8 mouse cellular contexts compared by ENCODE assay signal in genomic region chr8:48400572-48400972, GRCm38 (mm10).
DNase-seq lines count a peak whose midpoint lies in the region; ATAC-seq lines count a peak whose summit lies in the region.

No protein-coding gene starts in this region.

- no peak overlapping the region for H3K27ac ChIP-seq in heart, embryonic 16.5 days (ENCODE audit: low read length)
- H3K27ac ChIP-seq in hindbrain, embryonic 10.5 days: peak overlapping the region; percentile 71
- no peak overlapping the region for H3K27ac ChIP-seq in neural tube, embryonic 12.5 days

- peak overlapping the region; percentile 50 for H3K4me2 ChIP-seq in heart, embryonic 16.5 days (ENCODE audit: low read depth, low read length)
- peak overlapping the region; percentile 46 for H3K4me2 ChIP-seq in neural tube, embryonic 12.5 days (replicated peaks)

- DNase-seq in heart, adult 9 months (ENCODE audit: low spot score in 2 of 2): no peak
- peak; percentile 9 for DNase-seq in embryo, embryonic 11.5 days (ENCODE audit: low read depth, low spot score)
- DNase-seq in hindbrain, embryonic 10.5 days (ENCODE audit: low spot score): peak; percentile 62
- DNase-seq in cerebellum, postnatal 4 days (ENCODE audit: low spot score in 2 of 2): no peak
- DNase-seq in right cerebral cortex, postnatal 4 days: no peak
- DNase-seq in lung, adult 18-20 months: no peak

- H3K36me3 ChIP-seq in heart, embryonic 16.5 days (ENCODE audit: control insufficient read depth, insufficient read depth): no peaks in the 10 kb centered on the region
- H3K36me3 ChIP-seq in hindbrain, embryonic 10.5 days: peaks cover 5% of the 10 kb centered on the region; the same call in 1 of the 2 replicates
- no peaks in the 10 kb centered on the region for H3K36me3 ChIP-seq in neural tube, embryonic 12.5 days

- 0 out of 2 replicates have a peak, but pooled peaks have one; percentile 60 for ATAC-seq in heart, embryonic 16.5 days (replicated peaks; ENCODE audit: extremely low read depth, insufficient read depth, low FRiP score)
- ATAC-seq in neural tube, embryonic 12.5 days (ENCODE audit: low FRiP score, low read depth): peak; percentile 76

- WGBS in heart, embryonic 16.5 days: 44% methylated on average over 12 of the region's 12 CpGs
- WGBS in hindbrain, embryonic 10.5 days: 40% methylated on average over 12 of the region's 12 CpGs
- 20% methylated on average over 12 of the region's 12 CpGs for WGBS in neural tube, embryonic 12.5 days

- H3K9ac ChIP-seq in heart, embryonic 16.5 days (ENCODE audit: low read length): peak overlapping the region; percentile 5; the same call in 1 of the 2 replicates
- H3K9ac ChIP-seq in neural tube, embryonic 12.5 days: no peak overlapping the region

- no peaks in the 10 kb centered on the region for H3K9me3 ChIP-seq in heart, embryonic 16.5 days (replicated peaks; ENCODE audit: control insufficient read depth, low read length)
- H3K9me3 ChIP-seq in hindbrain, embryonic 10.5 days: no peaks in the 10 kb centered on the region
- no peaks in the 10 kb centered on the region for H3K9me3 ChIP-seq in neural tube, embryonic 12.5 days

- peak overlapping the region; percentile 29 for H3K4me3 ChIP-seq in heart, embryonic 16.5 days (ENCODE audit: low read length)
- peak overlapping the region; percentile 22 for H3K4me3 ChIP-seq in hindbrain, embryonic 10.5 days
- peak overlapping the region; percentile 3; the same call in 1 of the 2 replicates for H3K4me3 ChIP-seq in neural tube, embryonic 12.5 days

- no peaks in the 10 kb centered on the region for H3K27me3 ChIP-seq in heart, embryonic 16.5 days (ENCODE audit: control insufficient read depth, insufficient read depth, low read length)
- no peaks in the 10 kb centered on the region for H3K27me3 ChIP-seq in hindbrain, embryonic 10.5 days (ENCODE audit: insufficient read depth, poor library complexity, severe bottlenecking)
- H3K27me3 ChIP-seq in neural tube, embryonic 12.5 days (replicated peaks): no peaks in the 10 kb centered on the region

- H3K4me1 ChIP-seq in heart, embryonic 16.5 days (ENCODE audit: control insufficient read depth, insufficient read depth, low read length): peaks cover 10% of the 10 kb centered on the region
- H3K4me1 ChIP-seq in hindbrain, embryonic 10.5 days (replicated peaks): peaks cover 31% of the 10 kb centered on the region
- H3K4me1 ChIP-seq in neural tube, embryonic 12.5 days: peaks cover 11% of the 10 kb centered on the region; the same call in 1 of the 2 replicates

Comparison
In these comparisons a context has a peak if more than half of its experiments do, and no peak if none do; other contexts are left out.
1. DNase-seq: peak in embryo, embryonic 11.5 days (single experiment) and hindbrain, embryonic 10.5 days (single experiment); none in heart, adult 9 months (0 of 2), cerebellum, postnatal 4 days (0 of 2), right cerebral cortex, postnatal 4 days (single experiment) and lung, adult 18-20 months (0 of 2).
2. Peak in every context shown above with its lines, with median percentiles within 50 percentile points of each other: H3K4me3 ChIP-seq.